In the genomic region with DNA sequence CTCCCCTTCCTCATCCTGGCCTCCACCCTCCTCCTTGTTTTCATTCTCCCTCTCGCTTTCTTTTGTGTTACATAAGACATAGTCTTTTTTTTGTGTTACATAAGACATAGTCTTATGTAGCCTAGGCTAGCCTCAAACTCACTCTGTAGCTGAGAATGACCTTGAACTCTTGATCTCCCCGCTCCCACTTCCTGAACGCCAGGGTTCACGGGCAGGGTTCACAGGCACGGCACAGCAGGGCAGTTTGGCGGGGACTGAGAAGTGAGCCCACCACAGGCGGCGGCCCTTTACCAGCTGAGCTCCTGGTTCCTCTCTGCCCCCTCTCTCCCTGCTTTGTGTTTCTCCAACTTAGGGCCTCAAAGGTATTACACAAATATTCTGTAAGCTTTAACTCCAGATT, we compare ENCODE assay signal across 33 mouse cellular contexts. TPM values are rescaled to one million over a fixed set of nuclear protein-coding genes. Genes with fewer than 3 reads are reported as not detected.
DNase-seq lines count a peak whose midpoint lies in the region; ATAC-seq and TF ChIP-seq lines count a peak whose summit lies in the region.
"Had no signal": no experiment of that assay in that cellular context is flagged by ENCODE, and none has a peak within 500 bp of the region (broad histone marks: within the 10 kb centered on the region; RNA-seq: fewer than 3 reads in every experiment).

No protein-coding gene starts in this region.

- no peak for DNase-seq in kidney, adult 2 months
- DNase-seq in kidney, postnatal 14 days: no peak
- DNase-seq in spleen, adult 2 months (ENCODE audit: low read depth in 1 of 2, low spot score in 2 of 2): no peak
- DNase-seq in spleen, postnatal 4 days (ENCODE audit: low spot score in 2 of 2): no peak
- no peak for DNase-seq in layer of hippocampus, adult 18-20 months (ENCODE audit: low spot score in 2 of 2)
- DNase-seq in cerebellum, postnatal 25 days: no peak
- DNase-seq in retina, postnatal 1 day: no peak
- DNase-seq: adrenal gland, postnatal 10 days; cerebellum, adult 11-12 months; cerebellum, postnatal 10 days; gastrocnemius, postnatal 10 days; heart, adult 18-20 months; heart, postnatal 4 days; layer of hippocampus, adult 9-11 months; midbrain, embryonic 14.5 days; right cerebral cortex, postnatal 25 days had no signal

- H3K4me1 ChIP-seq in kidney, adult 2 months (ENCODE audit: control insufficient read depth, insufficient read depth, low read length): 0 out of 2 replicates have a peak, but pooled peaks cover 5% of the 10 kb centered on the region
- peaks cover 19% of the 10 kb centered on the region; the same call in 1 of the 2 replicates for H3K4me1 ChIP-seq in spleen, adult 2 months (ENCODE audit: control insufficient read depth, insufficient read depth, insufficient read length)
- H3K4me1 ChIP-seq: hindbrain, embryonic 15.5 days; limb, embryonic 10.5 days; limb, embryonic 15.5 days; neural tube, embryonic 15.5 days had no signal

- WGBS in kidney, adult 2 months: 87% methylated on average over 8 of the region's 8 CpGs
- 67% methylated on average over 8 of the region's 8 CpGs for WGBS in spleen, adult 2 months

- TF ChIP-seq POLR2A in kidney, adult 2 months (IDR thresholded peaks at IDR 0.05; ENCODE audit: low read depth, low read length): no peak
- TF ChIP-seq POLR2A in spleen, adult 2 months (IDR thresholded peaks at IDR 0.05; ENCODE audit: low read depth, low read length): no peak

- no peak for TF ChIP-seq CTCF in kidney, adult 2 months (conservative IDR thresholded peaks at IDR 0.05; ENCODE audit: insufficient read depth, insufficient read length, low read depth, low read length)
- TF ChIP-seq CTCF in spleen, adult 2 months (IDR thresholded peaks at IDR 0.05; ENCODE audit: extremely low read depth, insufficient read depth, insufficient read length, insufficient replicate concordance): no peak

- ATAC-seq in granulocyte monocyte progenitor cell, adult 5-6 weeks (replicated peaks; ENCODE audit: poor library complexity, severe bottlenecking): 0 out of 2 replicates have a peak, but pooled peaks have one; percentile 7
- ATAC-seq: forebrain, embryonic 16.5 days; inflammation-experienced regulatory T-cells, adult 6 months had no signal

- no peaks in the 10 kb centered on the region for H3K36me3 ChIP-seq in kidney, adult 2 months (ENCODE audit: control insufficient read depth, insufficient read depth, low read length)
- no peaks in the 10 kb centered on the region for H3K36me3 ChIP-seq in spleen, adult 2 months (ENCODE audit: control insufficient read depth, insufficient read depth, low read length)
- H3K36me3 ChIP-seq: heart, embryonic 12.5 days; hindbrain, embryonic 15.5 days; kidney, embryonic 15.5 days; limb, embryonic 10.5 days; limb, embryonic 15.5 days; neural tube, embryonic 15.5 days had no signal

- H3K27me3 ChIP-seq in kidney, adult 2 months (replicated peaks; ENCODE audit: control insufficient read depth, insufficient read depth, low read length): no peaks in the 10 kb centered on the region
- H3K27me3 ChIP-seq in spleen, adult 2 months (ENCODE audit: control insufficient read depth, insufficient read depth, low read length): no peaks in the 10 kb centered on the region
- H3K27me3 ChIP-seq: heart, embryonic 12.5 days; hindbrain, embryonic 15.5 days; kidney, embryonic 15.5 days; limb, embryonic 15.5 days; megakaryocyte, embryonic 14.5 days; neural tube, embryonic 15.5 days had no signal

- H3K4me3 ChIP-seq in kidney, adult 2 months (ENCODE audit: insufficient read depth, low read depth, low read length): no peak overlapping the region
- no peak overlapping the region for H3K4me3 ChIP-seq in spleen, adult 2 months (ENCODE audit: extremely low read depth, insufficient read depth, insufficient read length)
- H3K4me3 ChIP-seq: erythroblast, embryonic 14.5 days; heart, embryonic 12.5 days; hindbrain, embryonic 15.5 days; kidney, embryonic 15.5 days; limb, embryonic 10.5 days; limb, embryonic 15.5 days; megakaryocyte, embryonic 14.5 days; neural tube, embryonic 15.5 days had no signal

- H3K27ac ChIP-seq in kidney, adult 2 months (ENCODE audit: insufficient read depth, low read depth, low read length): peak overlapping the region; percentile 71
- peak overlapping the region; percentile 80 for H3K27ac ChIP-seq in spleen, adult 2 months (ENCODE audit: insufficient read depth, low read length)
- H3K27ac ChIP-seq: hindbrain, embryonic 15.5 days; limb, embryonic 10.5 days; limb, embryonic 15.5 days; neural tube, embryonic 15.5 days had no signal

RNA-seq across cellular contexts. Expression of a gene that starts 7.5 kb away (rescaled TPM):
- polyA plus RNA-seq in kidney, adult 2 months (2012; rRNA removed): 99.8 and 102 TPM in 2 replicates
- 63.7 and 75.6 TPM in 2 replicates for polyA plus RNA-seq in spleen, adult 2 months (2012; rRNA removed)
- total RNA-seq in granulocyte monocyte progenitor cell, adult 5-6 weeks (2014; fragmentation: Nextera tagmentation): 197 TPM in 2 replicates
- total RNA-seq in granulocyte monocyte progenitor cell, adult 5-6 weeks (2017): 194 and 200 TPM in 2 replicates
- 100 to 1,000 TPM; 112 to 114 TPM for total RNA-seq in layer of hippocampus, adult 18-20 months (2021)

RNA-seq across cellular contexts. Expression of a gene that starts 29.0 kb away (rescaled TPM):
- polyA plus RNA-seq in kidney, adult 2 months (2012; rRNA removed): 7.8 and 9.4 TPM in 2 replicates
- 4.7 and 5.6 TPM in 2 replicates for polyA plus RNA-seq in spleen, adult 2 months (2012; rRNA removed)
- 16.3 and 18.5 TPM in 2 replicates for total RNA-seq in granulocyte monocyte progenitor cell, adult 5-6 weeks (2014; fragmentation: Nextera tagmentation)
- 26.1 and 38.3 TPM in 2 replicates for total RNA-seq in granulocyte monocyte progenitor cell, adult 5-6 weeks (2017)
- total RNA-seq in layer of hippocampus, adult 18-20 months (2021): 10 to 100 TPM; 19.0 to 20.8 TPM

RNA-seq across cellular contexts. Expression of a gene that starts 56.5 kb away (rescaled TPM):
- 0.03 and 0.10 TPM in 2 replicates for polyA plus RNA-seq in kidney, adult 2 months (2012; rRNA removed)
- polyA plus RNA-seq in spleen, adult 2 months (2012; rRNA removed): 0.02 TPM in 1 of 2 replicates, not detected in the other
- total RNA-seq in granulocyte monocyte progenitor cell, adult 5-6 weeks (2014; fragmentation: Nextera tagmentation): not detected in 2 replicates
- not detected in 2 replicates for total RNA-seq in granulocyte monocyte progenitor cell, adult 5-6 weeks (2017)
- total RNA-seq in layer of hippocampus, adult 18-20 months (2021): not detected
- total RNA-seq: adrenal gland, postnatal 10 days; gastrocnemius, postnatal 10 days; heart, adult 18-20 months; heart, postnatal 4 days; left cerebral cortex, postnatal 10 days had no signal
- polyA plus RNA-seq: cortical plate, adult 2 months; embryonic facial prominence, embryonic 14.5 days; erythroblast, embryonic 14.5 days; forebrain, embryonic 11.5 days; forebrain, embryonic 16.5 days; heart, postnatal 0 days; hindbrain, embryonic 15.5 days; inflammation-experienced regulatory T-cells, adult 6 months; kidney, embryonic 15.5 days; large intestine, adult 2 months; limb, embryonic 10.5 days; limb, embryonic 15.5 days; midbrain, embryonic 14.5 days; neural tube, embryonic 15.5 days had no signal
